Mouse (Mus musculus) heart, embryonic 13.5 days (tissue): ENCODE results near the gene Rc3h1. TPM values are rescaled to one million over a fixed set of nuclear protein-coding genes. Genes with fewer than 3 reads are reported as not detected.
A peak's percentile ranks its signal among the peaks of the same experiment; 100 is the strongest.
"Not testable (repeated sequence)": the region's sequence is repeated elsewhere in the genome, so short reads cannot be mapped to it uniquely, and the experiment has no call there.

Experiments
- ATAC-seq: fragments of 200-750 bp; cut with Nextera tagmentation; 2 replicates; pipeline ENCODE4 v1.8.0; 2017; ENCODE audit warnings: moderate TSS enrichment; ENCODE audit not compliant: insufficient number of reproducible peaks, low FRiP score, low TSS enrichment; ENCODE audit errors: extremely low read depth
- H3K27ac ChIP-seq: fragments of 300-500 bp; sonication (generic); replicated peaks from 2 replicates; pipeline ENCODE4 v1.5.1; 2015; ENCODE audit warnings: moderate library complexity, mild to moderate bottlenecking, inconsistent platforms
- H3K27me3 ChIP-seq: fragments of 300-500 bp; sonication (generic); replicated peaks from 2 replicates; pipeline ENCODE4 v1.6.1; 2015; ENCODE audit warnings: mild to moderate bottlenecking, inconsistent platforms
- H3K36me3 ChIP-seq: fragments of 300-500 bp; sonication (generic); 2 replicates; pipeline ENCODE4 v1.6.1; 2015; ENCODE audit warnings: mild to moderate bottlenecking, inconsistent platforms
- H3K4me1 ChIP-seq: fragments of 300-500 bp; sonication (generic); 2 replicates; pipeline ENCODE4 v1.6.1; 2015; ENCODE audit warnings: inconsistent platforms
- H3K4me2 ChIP-seq: fragments of 300-500 bp; sonication (generic); 2 replicates; pipeline ENCODE4 v1.6.1; 2015; ENCODE audit warnings: inconsistent platforms, mild to moderate bottlenecking, moderate library complexity
- H3K4me3 ChIP-seq: fragments of 300-500 bp; sonication (generic); 2 replicates; pipeline ENCODE4 v1.5.1; 2015; ENCODE audit warnings: moderate library complexity, mild to moderate bottlenecking, inconsistent platforms
- H3K9ac ChIP-seq: fragments of 300-500 bp; sonication (generic); 2 replicates; pipeline ENCODE4 v1.6.1; 2015; ENCODE audit warnings: inconsistent platforms, mild to moderate bottlenecking, moderate library complexity
- H3K9me3 ChIP-seq: fragments of 300-500 bp; sonication (generic); 2 replicates; pipeline ENCODE4 v1.6.1; 2016; ENCODE audit warnings: inconsistent platforms
- WGBS: fragments of 180-500 bp; shearing (Covaris S2); methylation state at CpG from one replicate; pipeline ENCODE4 v1.1.7; 2015; ENCODE audit warnings: mixed read lengths; 5-methylcytosine and 5-hydroxymethylcytosine counted together
- polyA plus RNA-seq: library from polyadenylated mRNA; unstranded; fragments of >200 nt; fragmentation: Nextera tagmentation; extraction: Ambion mirVana; gene quantifications from 2 replicates; pipeline ENCODE4 v1.2.1, GENCODE M21; 2015

Rc3h1 gene
- 5.3 and 5.8 TPM in 2 replicates for polyA plus RNA-seq

DNA sequence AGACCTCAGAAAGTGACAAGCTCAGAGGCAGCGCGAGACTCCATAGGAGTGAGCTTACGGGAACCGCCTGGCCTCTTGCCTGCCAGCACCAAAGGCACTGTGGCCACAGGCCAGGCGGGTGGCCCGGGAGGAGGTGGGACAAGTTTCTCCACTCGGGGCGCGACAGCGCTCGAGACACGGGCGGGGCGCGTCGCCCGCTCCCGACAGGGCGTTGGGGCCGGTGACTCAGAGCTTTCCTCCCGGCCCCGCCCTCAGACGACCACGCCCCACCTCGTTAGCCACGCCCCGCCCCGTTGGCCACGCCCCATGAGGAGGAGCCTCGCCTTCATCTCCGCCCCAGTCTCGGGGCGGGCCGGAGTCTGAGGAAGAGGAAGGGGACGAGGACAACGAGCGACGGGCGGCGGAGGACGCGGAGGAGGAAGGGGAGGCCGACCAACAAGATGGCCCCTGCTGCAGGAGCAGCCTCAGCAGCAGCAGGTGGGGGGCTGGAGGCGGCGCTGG, at the start of gene Rc3h1:
TSS of gene Rc3h1 (plus strand) at position 362 of the 501 bp plus-strand sequence.
- H3K9ac ChIP-seq = peak within 1 kb of the TSS; percentile 94
- ATAC-seq = peak; percentile 90
- H3K4me1 ChIP-seq = peaks cover 40% of the 10 kb centered on the region
- no peaks in the 10 kb centered on the region for H3K9me3 ChIP-seq
- peak within 1 kb of the TSS; percentile 94 for H3K27ac ChIP-seq
- H3K4me3 ChIP-seq = peak within 1 kb of the TSS; percentile 85
- H3K27me3 ChIP-seq = no peaks in the 10 kb centered on the region
- no peaks in the 10 kb centered on the region for H3K36me3 ChIP-seq
- under 1% methylated on average over 42 of the region's 45 CpGs for WGBS
- H3K4me2 ChIP-seq = peak within 1 kb of the TSS; percentile 80

- 80% methylated on average over 3 of the region's 3 CpGs for WGBS
- H3K36me3 ChIP-seq = no peaks in the 10 kb centered on the region
- H3K27me3 ChIP-seq = no peaks in the 10 kb centered on the region
- H3K4me1 ChIP-seq = no peaks in the 10 kb centered on the region
- H3K9me3 ChIP-seq = no peaks in the 10 kb centered on the region
- H3K4me3 ChIP-seq = no peak overlapping the region
- ATAC-seq = no peak
- H3K27ac ChIP-seq = no peak overlapping the region
- H3K9ac ChIP-seq = no peak overlapping the region
- no peak overlapping the region for H3K4me2 ChIP-seq
These were observed 48.1 kb upstream of the Rc3h1 start for GRCm38 (mm10) chr1:160858132-160858531.

DNA sequence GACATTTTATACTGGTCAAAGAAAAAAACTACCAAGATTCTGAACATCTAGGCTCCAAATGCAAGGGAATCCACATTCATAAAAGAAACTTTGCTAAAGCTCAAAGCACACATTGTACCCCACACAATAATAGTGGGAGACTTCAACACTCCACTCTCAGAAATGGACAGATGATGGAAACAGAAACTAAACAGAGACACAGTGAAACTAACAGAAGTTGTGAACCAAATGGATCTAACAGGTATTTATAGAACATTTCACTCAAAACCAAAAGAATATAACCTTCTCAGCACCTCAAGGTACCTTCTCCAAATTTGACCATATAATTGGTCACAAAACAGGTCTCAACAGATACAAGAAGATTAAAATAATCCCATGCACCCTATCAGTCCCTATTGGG, 46.3 kb upstream of the Rc3h1 start:
- not testable (repeated sequence) for H3K36me3 ChIP-seq, H3K27me3 ChIP-seq, H3K27ac ChIP-seq, H3K9me3 ChIP-seq, H3K4me2 ChIP-seq, ATAC-seq, H3K9ac ChIP-seq, H3K4me1 ChIP-seq, H3K4me3 ChIP-seq

DNA sequence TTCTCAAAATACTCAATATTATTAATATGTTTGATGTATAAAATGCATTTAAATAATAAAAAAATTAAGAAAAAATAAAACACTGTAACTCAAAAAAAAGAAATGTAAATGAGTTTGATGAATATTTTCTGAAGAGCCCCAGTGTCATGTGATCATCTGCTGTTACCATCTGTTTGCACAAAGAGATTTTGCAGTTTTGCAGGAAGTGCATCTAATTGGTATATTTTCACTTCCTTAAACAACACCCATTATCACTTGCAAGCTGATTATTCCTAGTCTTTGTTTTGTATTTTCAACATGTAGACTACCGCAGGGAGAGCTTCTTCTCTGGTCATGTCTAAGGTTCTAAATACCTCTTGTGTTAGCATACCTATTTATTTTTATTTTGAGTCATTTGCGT, 45.1 kb upstream of the Rc3h1 start:
- Histone ChIP-seq H3K4me1 (no peaks in the 10 kb centered on the region), H3K36me3 (no peaks in the 10 kb centered on the region), H3K4me2 (no peak overlapping the region), H3K27ac (no peak overlapping the region), H3K27me3 (no peaks in the 10 kb centered on the region), H3K4me3 (no peak overlapping the region), H3K9ac (no peak overlapping the region), H3K9me3 (no peaks in the 10 kb centered on the region)
- no peak for ATAC-seq
- WGBS = 81% methylated on average over 2 of the region's 2 CpGs

- no peak for ATAC-seq
- no peak overlapping the region for H3K9ac ChIP-seq
- WGBS = 81% methylated on average over 1 of the region's 1 CpGs
These were observed 44.6 kb upstream of the Rc3h1 start for GRCm38 (mm10) chr1:160861632-160862031.

DNA sequence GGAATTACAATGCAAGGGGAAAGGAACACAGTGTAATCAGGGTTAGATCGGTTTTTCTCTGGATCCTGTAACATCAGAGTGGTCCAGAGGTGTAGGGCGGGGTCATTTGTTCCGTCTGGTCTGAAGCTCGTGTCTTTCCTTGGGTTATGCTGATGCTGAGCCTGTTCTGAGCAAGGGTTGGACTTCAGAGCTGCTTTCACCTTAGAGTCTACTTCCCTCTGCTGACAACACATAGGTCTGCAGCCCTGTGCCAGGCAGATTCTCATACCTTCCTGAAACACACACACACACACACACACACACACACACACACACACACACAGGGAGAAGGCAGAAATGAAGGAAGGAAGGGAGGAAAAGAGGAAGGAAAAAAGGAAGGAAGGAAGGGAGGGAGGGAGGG, 43.2 kb upstream of the Rc3h1 start:
- no peak overlapping the region for H3K27ac ChIP-seq
- no peaks in the 10 kb centered on the region for H3K27me3 ChIP-seq
- 50% methylated on average over 4 of the region's 4 CpGs for WGBS
- H3K4me1 ChIP-seq = no peaks in the 10 kb centered on the region
- H3K9me3 ChIP-seq = no peaks in the 10 kb centered on the region
- no peaks in the 10 kb centered on the region for H3K36me3 ChIP-seq
- H3K9ac ChIP-seq = no peak overlapping the region
- no peak overlapping the region for H3K4me2 ChIP-seq
- H3K4me3 ChIP-seq = no peak overlapping the region
- no peak for ATAC-seq

More at GRCm38 (mm10) chr1:160861632-160862031, 44.6 kb upstream of the Rc3h1 start:
- no peak overlapping the region for H3K4me3 ChIP-seq
- H3K4me1 ChIP-seq = no peaks in the 10 kb centered on the region
- H3K36me3 ChIP-seq = no peaks in the 10 kb centered on the region
- no peaks in the 10 kb centered on the region for H3K27me3 ChIP-seq
- no peaks in the 10 kb centered on the region for H3K9me3 ChIP-seq
- H3K4me2 ChIP-seq = no peak overlapping the region
- no peak overlapping the region for H3K27ac ChIP-seq

DNA sequence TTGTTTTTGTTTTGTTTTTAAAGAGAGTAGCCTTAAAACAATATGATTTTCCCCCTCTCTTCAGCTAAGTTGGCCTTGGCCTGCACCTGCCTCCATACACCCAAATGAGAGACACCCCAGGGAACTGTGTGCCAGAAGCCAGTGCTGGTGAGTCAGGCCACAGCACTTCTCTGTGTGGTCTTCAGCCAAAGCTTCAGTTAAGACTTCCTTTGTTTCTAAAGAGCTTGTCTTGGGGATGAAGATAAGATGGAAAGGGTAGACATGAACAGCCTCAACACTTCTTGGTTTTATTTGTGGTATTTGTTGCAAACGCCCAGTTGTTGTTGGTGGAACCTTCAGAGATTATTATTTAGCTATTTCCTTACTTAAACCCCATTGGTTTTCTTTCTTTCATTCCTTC, 31.5 kb upstream of the Rc3h1 start:
- ATAC-seq = no peak
- Histone ChIP-seq H3K9ac (no peak overlapping the region), H3K4me1 (peaks cover 9% of the 10 kb centered on the region), H3K4me3 (no peak overlapping the region), H3K9me3 (no peaks in the 10 kb centered on the region), H3K36me3 (no peaks in the 10 kb centered on the region), H3K27ac (no peak overlapping the region), H3K4me2 (no peak overlapping the region), H3K27me3 (no peaks in the 10 kb centered on the region)
- 47% methylated on average over 1 of the region's 1 CpGs for WGBS

DNA sequence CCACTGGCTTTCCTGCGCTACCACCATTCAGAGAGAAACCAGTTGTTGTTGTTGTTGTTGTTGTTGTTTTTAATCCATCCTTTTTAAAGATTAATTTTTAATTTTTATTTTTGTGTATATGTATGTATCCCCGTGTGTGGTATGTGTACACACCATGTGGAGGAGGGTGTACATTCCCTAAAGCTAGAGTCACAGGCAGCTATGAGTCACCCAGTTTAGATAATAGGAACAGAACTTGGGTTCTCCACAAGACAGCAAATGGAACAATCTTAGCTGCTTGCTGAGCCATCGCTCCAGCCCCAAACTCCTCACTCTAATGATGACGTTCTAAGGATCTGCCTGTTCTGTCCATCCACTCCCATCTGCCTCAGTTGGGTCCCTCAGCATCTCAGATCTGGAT, 29.2 kb upstream of the Rc3h1 start:
- no peaks in the 10 kb centered on the region for H3K36me3 ChIP-seq
- H3K4me1 ChIP-seq = peaks cover 9% of the 10 kb centered on the region
- no peak overlapping the region for H3K27ac ChIP-seq
- no peak overlapping the region for H3K4me3 ChIP-seq
- WGBS = 76% methylated on average over 4 of the region's 4 CpGs
- H3K9ac ChIP-seq = no peak overlapping the region
- ATAC-seq = no peak
- H3K4me2 ChIP-seq = no peak overlapping the region
- no peaks in the 10 kb centered on the region for H3K27me3 ChIP-seq
- no peaks in the 10 kb centered on the region for H3K9me3 ChIP-seq

DNA sequence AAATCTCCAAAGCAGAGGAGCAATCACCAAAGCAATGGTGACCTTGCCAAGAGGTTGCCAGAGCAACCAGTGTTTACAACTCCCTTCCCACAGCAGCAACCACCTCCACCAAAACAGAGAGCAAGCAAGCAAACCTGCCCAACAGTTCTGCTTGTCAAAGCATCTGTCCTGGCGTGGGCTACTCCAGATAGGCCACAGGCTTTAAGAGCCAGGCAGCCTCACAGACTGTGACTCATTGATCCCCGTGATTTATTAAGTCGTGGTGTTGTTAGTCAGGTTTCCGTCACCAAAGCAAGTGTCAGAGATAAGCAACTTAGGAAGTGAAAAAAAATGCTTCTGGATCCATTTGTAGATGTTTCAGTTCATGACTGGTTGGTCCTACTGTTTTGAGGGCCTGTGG, 27.7 kb upstream of the Rc3h1 start:
- no peaks in the 10 kb centered on the region for H3K27me3 ChIP-seq
- ATAC-seq = no peak

DNA sequence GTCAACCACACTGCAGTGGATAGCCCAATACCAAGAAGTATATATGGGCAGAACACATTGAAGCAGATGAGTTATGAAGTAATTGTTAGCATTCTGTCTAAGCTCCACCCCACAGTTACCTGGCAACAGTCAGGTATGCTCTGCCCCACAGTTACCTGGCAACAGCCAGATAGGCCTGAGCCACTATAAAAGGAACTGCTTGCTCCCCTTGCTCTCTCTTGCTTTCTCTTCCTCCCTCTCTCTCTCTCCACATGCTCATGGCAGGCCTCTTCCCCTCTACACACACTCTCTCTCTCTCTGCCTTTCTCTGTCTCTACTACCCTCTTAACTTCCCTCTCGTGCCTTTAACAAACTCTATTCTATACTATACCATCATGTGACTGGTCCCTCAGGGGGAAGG, 24.8 kb upstream of the Rc3h1 start:
- not testable (repeated sequence) for H3K9me3 ChIP-seq, H3K36me3 ChIP-seq, H3K9ac ChIP-seq, H3K4me2 ChIP-seq, H3K27ac ChIP-seq, ATAC-seq, H3K27me3 ChIP-seq, H3K4me3 ChIP-seq, H3K4me1 ChIP-seq
- 59% methylated on average over 1 of the region's 1 CpGs for WGBS

More for the DNA sequence above, 27.7 kb upstream of the Rc3h1 start:
- no peak overlapping the region for H3K27ac ChIP-seq
- no peaks in the 10 kb centered on the region for H3K9me3 ChIP-seq
- no peak overlapping the region for H3K9ac ChIP-seq
- peaks cover 9% of the 10 kb centered on the region for H3K4me1 ChIP-seq
- no peak overlapping the region for H3K4me2 ChIP-seq
- no peak overlapping the region for H3K4me3 ChIP-seq
- H3K36me3 ChIP-seq = no peaks in the 10 kb centered on the region
- WGBS = 25% methylated on average over 4 of the region's 4 CpGs

- H3K36me3 ChIP-seq = no peaks in the 10 kb centered on the region
- H3K27ac ChIP-seq = no peak overlapping the region
- H3K4me3 ChIP-seq = no peak overlapping the region
- no peak for ATAC-seq
- WGBS = 71% methylated on average over 3 of the region's 3 CpGs
- no peak overlapping the region for H3K4me2 ChIP-seq
- no peaks in the 10 kb centered on the region for H3K27me3 ChIP-seq
- peaks cover 8% of the 10 kb centered on the region for H3K4me1 ChIP-seq
- no peaks in the 10 kb centered on the region for H3K9me3 ChIP-seq
- H3K9ac ChIP-seq = no peak overlapping the region
These were observed 24.2 kb upstream of the Rc3h1 start for GRCm38 (mm10) chr1:160881968-160882367.

- H3K4me3 ChIP-seq = no peak overlapping the region
- no peaks in the 10 kb centered on the region for H3K9me3 ChIP-seq
- no peak overlapping the region for H3K27ac ChIP-seq
- H3K4me1 ChIP-seq = no peaks in the 10 kb centered on the region
- H3K4me2 ChIP-seq = no peak overlapping the region
- no peak for ATAC-seq
- no peaks in the 10 kb centered on the region for H3K36me3 ChIP-seq
- no peaks in the 10 kb centered on the region for H3K27me3 ChIP-seq
- WGBS = 74% methylated on average over 3 of the region's 3 CpGs
- H3K9ac ChIP-seq = no peak overlapping the region
These were observed 21.9 kb upstream of the Rc3h1 start for GRCm38 (mm10) chr1:160884273-160884672.
